Mouse (Mus musculus) hindbrain, embryonic 11.5 days (tissue): ENCODE data around the gene Soga3. TPM values are rescaled to one million over a fixed set of nuclear protein-coding genes. Genes with fewer than 3 reads are reported as not detected.

Experiments
- ATAC-seq: fragments of 200-750 bp; cut with Nextera tagmentation; 2 replicates; pipeline ENCODE4 v1.8.0; 2017; ENCODE audit warnings: mild to moderate bottlenecking, moderate TSS enrichment, moderate library complexity; ENCODE audit not compliant: low FRiP score
- DNase-seq: peaks from one replicate; pipeline ENCODE4 v3.0.0-alpha.2; 2015; ENCODE audit warnings: low spot score
- H3K27ac ChIP-seq: fragments of 300-500 bp; sonication (generic); 2 replicates; pipeline ENCODE4 v1.5.1; 2014; ENCODE audit warnings: mild to moderate bottlenecking, low read depth, low read length
- H3K27me3 ChIP-seq: fragments of 300-500 bp; sonication (generic); 2 replicates; pipeline ENCODE4 v1.6.1; 2014; ENCODE audit warnings: mild to moderate bottlenecking, low read length, moderate library complexity, mixed read lengths; ENCODE audit not compliant: control insufficient read depth, insufficient read depth
- H3K36me3 ChIP-seq: fragments of 300-500 bp; sonication (generic); 2 replicates; pipeline ENCODE4 v1.6.1; 2014; ENCODE audit warnings: mild to moderate bottlenecking, low read length, moderate library complexity, mixed read lengths; ENCODE audit not compliant: control insufficient read depth, insufficient read depth
- H3K4me1 ChIP-seq: fragments of 300-500 bp; sonication (generic); replicated peaks from 2 replicates; pipeline ENCODE4 v1.6.1; 2014; ENCODE audit warnings: low read length, mixed read lengths; ENCODE audit not compliant: control insufficient read depth, insufficient read depth
- H3K4me2 ChIP-seq: fragments of 300-500 bp; sonication (generic); replicated peaks from 2 replicates; pipeline ENCODE4 v1.6.1; 2014; ENCODE audit warnings: mild to moderate bottlenecking, low read depth, low read length
- H3K4me3 ChIP-seq: fragments of 300-500 bp; sonication (generic); 2 replicates; pipeline ENCODE4 v1.5.1; 2014; ENCODE audit warnings: low read depth, low read length
- H3K9ac ChIP-seq: fragments of 300-500 bp; sonication (generic); 2 replicates; pipeline ENCODE4 v1.6.1; 2014; ENCODE audit warnings: low read depth, low read length
- H3K9me3 ChIP-seq: fragments of 300-500 bp; sonication (generic); 2 replicates; pipeline ENCODE4 v1.6.1; 2016; ENCODE audit warnings: low read length; ENCODE audit not compliant: control insufficient read depth
- WGBS: fragments of 180-500 bp; shearing (Covaris S2); extraction: QIAGEN DNeasy Blood & Tissue Kit; methylation state at CpG from one replicate; pipeline ENCODE4 v1.1.7; 2014; 5-methylcytosine and 5-hydroxymethylcytosine counted together
- polyA plus RNA-seq: library from polyadenylated mRNA; unstranded; fragments of >200 nt; fragmentation: Nextera tagmentation; extraction: Ambion mirVana; gene quantifications from 2 replicates; pipeline ENCODE4 v1.2.1, GENCODE M21; 2014

Gene Soga3
- polyA plus RNA-seq, 1 experiment from 2014 or later, result 42.6 TPM

DNA sequence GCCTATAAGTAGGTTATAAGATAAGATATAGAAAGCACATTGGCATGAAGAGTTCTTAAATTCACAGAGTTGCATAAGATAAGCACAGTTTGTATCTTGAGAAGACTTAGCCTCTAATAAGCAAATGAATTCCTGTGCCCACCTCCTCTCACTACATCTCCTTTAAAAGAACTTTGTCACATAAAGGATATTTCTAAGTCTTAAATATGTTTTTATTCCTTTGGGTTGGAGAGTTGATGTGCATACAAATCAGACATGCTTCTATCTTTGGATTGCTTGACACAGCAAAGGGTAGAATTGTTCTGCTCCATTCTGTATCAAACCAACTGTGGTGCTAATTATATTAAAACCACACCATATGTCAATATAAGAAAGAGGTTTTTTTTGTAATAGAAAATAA, 50.1 kb downstream of the Soga3 start:
- Histone ChIP-seq H3K4me3 (no peak overlapping the region), H3K27me3 (no peaks in the 10 kb centered on the region), H3K9me3 (no peaks in the 10 kb centered on the region), H3K9ac (no peak overlapping the region), H3K4me1 (no peaks in the 10 kb centered on the region), H3K4me2 (no peak overlapping the region), H3K27ac (no peak overlapping the region), H3K36me3 (peaks cover 20% of the 10 kb centered on the region)
- ATAC-seq (no peak), DNase-seq (no peak)

DNA sequence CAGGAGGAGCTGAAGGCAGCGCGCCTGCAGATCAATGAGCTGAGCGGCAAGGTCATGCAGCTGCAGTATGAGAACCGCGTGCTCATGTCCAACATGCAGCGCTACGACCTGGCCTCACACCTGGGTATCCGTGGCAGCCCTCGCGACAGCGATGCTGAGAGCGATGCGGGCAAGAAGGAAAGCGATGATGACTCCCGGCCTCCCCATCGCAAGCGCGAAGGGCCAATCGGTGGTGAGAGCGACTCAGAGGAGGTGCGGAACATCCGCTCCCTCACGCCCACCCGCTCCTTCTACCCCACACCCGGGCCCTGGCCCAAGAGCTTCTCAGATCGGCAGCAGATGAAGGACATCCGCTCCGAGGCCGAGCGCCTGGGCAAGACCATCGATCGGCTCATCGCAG, 53.2 kb downstream of the Soga3 start:
- Histone ChIP-seq H3K9ac (no peak overlapping the region), H3K4me2 (no peak overlapping the region), H3K27me3 (no peaks in the 10 kb centered on the region), H3K27ac (no peak overlapping the region), H3K4me1 (no peaks in the 10 kb centered on the region), H3K4me3 (no peak overlapping the region), H3K36me3 (peaks cover 20% of the 10 kb centered on the region), H3K9me3 (no peaks in the 10 kb centered on the region)
- ATAC-seq, result no peak
- DNase-seq, result no peak
- 97% methylated on average over 33 of the region's 33 CpGs for WGBS

DNA sequence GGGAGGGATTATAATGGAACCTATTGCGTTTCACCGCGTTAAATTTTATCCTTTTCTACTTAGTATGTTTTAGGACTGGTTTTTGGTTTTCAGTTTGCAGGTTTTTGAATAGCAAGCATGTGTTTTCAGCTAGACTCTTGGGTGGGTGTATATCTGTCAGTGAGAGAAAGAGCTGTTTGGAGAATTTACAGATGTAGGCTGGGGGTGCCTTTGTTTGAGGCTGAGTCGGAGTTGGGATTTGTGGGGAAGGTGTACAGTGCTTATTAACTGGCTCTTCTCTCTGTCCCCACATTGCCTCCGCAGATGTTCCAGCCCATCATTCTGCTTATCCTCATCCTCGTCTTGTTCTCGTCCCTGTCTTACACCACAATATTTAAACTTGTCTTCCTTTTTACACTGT, 55.0 kb downstream of the Soga3 start, which contains the start of gene Gm49353:
Gene Gm49353, plus strand, starts transcription at position 313 of the 400 bp plus-strand sequence.
- WGBS, result 89% methylated on average over 7 of the region's 7 CpGs
- no peak for ATAC-seq

DNA sequence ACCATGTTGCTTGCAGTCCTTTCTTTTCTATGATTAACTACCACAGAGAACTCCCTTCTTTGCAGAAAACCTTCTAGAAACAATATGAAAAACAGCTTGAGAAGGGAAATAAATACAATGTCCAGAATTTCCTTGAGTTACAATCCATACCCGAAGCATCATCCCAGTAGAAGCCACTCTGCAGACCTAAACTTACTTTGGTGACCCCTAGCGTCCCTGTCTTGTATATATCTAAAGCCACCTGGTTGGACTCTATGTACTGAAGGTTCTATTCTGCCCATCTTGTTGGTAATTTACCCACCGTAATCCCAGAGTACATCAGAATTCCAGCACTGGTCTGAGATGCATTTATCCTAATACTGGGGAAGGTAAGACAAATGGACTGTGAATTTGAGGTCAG, 56.2 kb downstream of the Soga3 start:
- H3K27ac ChIP-seq, result no peak overlapping the region
- no peaks in the 10 kb centered on the region for H3K9me3 ChIP-seq
- no peak for ATAC-seq
- no peak for DNase-seq
- H3K4me2 ChIP-seq, result no peak overlapping the region
- no peaks in the 10 kb centered on the region for H3K4me1 ChIP-seq
- H3K27me3 ChIP-seq, result no peaks in the 10 kb centered on the region
- no peak overlapping the region for H3K4me3 ChIP-seq
- no peak overlapping the region for H3K9ac ChIP-seq
- peaks cover 20% of the 10 kb centered on the region for H3K36me3 ChIP-seq
- WGBS, result 81% methylated on average over 3 of the region's 3 CpGs

More for the DNA sequence above, 55.0 kb downstream of the Soga3 start, which contains the start of gene Gm49353:
- peaks cover 20% of the 10 kb centered on the region for H3K36me3 ChIP-seq
- no peaks in the 10 kb centered on the region for H3K4me1 ChIP-seq
- no peak within 1 kb of the TSS for H3K4me2 ChIP-seq
- H3K9me3 ChIP-seq, result no peaks in the 10 kb centered on the region
- DNase-seq, result no peak
- H3K4me3 ChIP-seq, result no peak within 1 kb of the TSS
- H3K27ac ChIP-seq, result no peak within 1 kb of the TSS
- no peak within 1 kb of the TSS for H3K9ac ChIP-seq
- no peaks in the 10 kb centered on the region for H3K27me3 ChIP-seq

DNA sequence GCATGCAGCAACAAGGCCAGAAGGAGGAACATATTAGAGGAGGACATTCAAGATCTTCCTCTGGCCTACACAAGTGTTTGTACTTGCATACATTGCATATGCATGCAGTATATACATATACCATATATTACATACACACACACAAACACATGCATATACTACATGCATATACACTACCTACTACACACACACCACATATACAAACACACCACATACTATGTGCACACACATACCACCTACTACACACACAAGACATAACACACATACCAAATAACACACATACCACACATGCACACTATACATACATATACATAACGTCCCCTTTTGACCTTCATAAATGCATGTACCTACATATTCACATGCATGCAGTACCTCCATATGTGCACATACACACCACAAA, 57.0 kb downstream of the Soga3 start:
- 94% methylated on average over 1 of the region's 1 CpGs for WGBS
- H3K9me3 ChIP-seq, result no peaks in the 10 kb centered on the region
- no peak overlapping the region for H3K4me2 ChIP-seq
- no peak overlapping the region for H3K9ac ChIP-seq
- peaks cover 20% of the 10 kb centered on the region for H3K36me3 ChIP-seq
- ATAC-seq (no peak; the same call in 1 of the 2 replicates), DNase-seq (no peak)
- no peaks in the 10 kb centered on the region for H3K27me3 ChIP-seq
- H3K27ac ChIP-seq, result no peak overlapping the region
- no peak overlapping the region for H3K4me3 ChIP-seq
- H3K4me1 ChIP-seq, result no peaks in the 10 kb centered on the region

DNA sequence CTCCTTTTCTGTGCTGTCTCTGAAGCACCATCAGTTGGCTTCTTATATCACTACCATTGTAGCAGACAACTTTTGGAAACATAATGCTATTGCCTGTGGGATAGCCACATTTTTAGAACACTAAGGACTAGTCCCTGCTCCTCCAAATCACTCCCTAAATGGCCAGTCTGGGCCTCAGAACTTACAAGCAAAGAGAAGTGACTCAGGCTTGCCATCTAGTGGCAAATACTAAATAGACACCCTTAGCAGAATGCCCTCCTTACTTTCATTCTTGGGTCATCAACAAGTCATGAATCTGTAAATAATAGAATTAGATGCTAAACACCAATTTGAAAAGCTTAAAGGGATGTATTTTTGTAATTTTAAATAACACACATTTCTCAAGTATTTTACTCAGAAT, 63.1 kb downstream of the Soga3 start:
- no peak overlapping the region for H3K9ac ChIP-seq
- H3K4me1 ChIP-seq, result no peaks in the 10 kb centered on the region; the same call in 1 of the 2 replicates
- no peaks in the 10 kb centered on the region for H3K27me3 ChIP-seq
- DNase-seq, result peak; percentile 70
- no peaks in the 10 kb centered on the region for H3K36me3 ChIP-seq
- H3K9me3 ChIP-seq, result no peaks in the 10 kb centered on the region
- H3K27ac ChIP-seq, result no peak overlapping the region
- H3K4me2 ChIP-seq, result no peak overlapping the region
- H3K4me3 ChIP-seq, result no peak overlapping the region
- ATAC-seq, result peak; percentile 52; the same call in 1 of the 2 replicates

DNA sequence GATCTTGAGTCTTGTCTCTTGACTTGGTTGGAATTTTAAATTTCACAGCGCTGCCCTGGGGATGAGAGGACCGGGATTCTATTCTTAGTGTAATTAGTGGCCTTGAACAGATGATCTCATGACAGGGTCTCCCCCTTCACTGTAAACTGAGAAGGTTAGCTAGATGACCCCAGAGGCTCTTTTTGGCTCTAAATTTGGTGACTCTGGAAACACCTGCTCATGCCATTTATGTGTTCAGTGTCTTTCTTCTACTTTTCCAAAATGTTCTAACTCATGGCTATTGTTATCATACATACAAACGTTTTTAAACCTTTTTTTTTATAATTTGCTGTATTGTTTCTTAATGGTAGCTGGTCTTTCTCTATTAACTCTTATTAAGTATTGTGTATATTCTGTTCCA, 65.1 kb downstream of the Soga3 start:
- 62% methylated on average over 3 of the region's 3 CpGs for WGBS
- H3K9me3 ChIP-seq, result no peaks in the 10 kb centered on the region
- no peak overlapping the region for H3K4me3 ChIP-seq
- H3K4me2 ChIP-seq, result no peak overlapping the region
- no peaks in the 10 kb centered on the region; the same call in 1 of the 2 replicates for H3K4me1 ChIP-seq
- H3K27me3 ChIP-seq, result no peaks in the 10 kb centered on the region
- DNase-seq, result no peak
- no peaks in the 10 kb centered on the region for H3K36me3 ChIP-seq
- ATAC-seq, result no peak
- no peak overlapping the region for H3K27ac ChIP-seq
- H3K9ac ChIP-seq, result no peak overlapping the region

DNA sequence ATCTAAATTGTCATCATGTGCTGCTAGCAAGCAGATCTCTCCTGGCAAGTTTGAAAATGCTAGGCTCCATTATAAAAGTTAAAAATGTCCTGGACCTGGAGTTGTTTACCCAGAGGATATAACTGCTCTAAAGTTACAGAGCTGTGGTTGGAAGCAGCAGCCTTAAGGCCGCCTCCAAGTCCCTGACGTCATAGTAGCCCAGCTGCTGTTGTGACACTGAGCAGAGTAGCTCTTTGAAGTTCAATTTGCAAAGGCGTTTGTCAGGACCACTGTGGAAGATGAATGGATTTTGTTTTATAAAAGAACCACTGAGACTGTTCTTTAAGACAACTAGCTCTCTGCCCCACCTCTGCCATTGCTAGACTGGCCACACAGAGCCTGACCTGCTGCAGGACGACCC, 67.8 kb downstream of the Soga3 start, which contains the start of gene 9330159F19Rik:
Gene 9330159F19Rik, plus strand, starts transcription at position 154 of the 400 bp plus-strand sequence.
- no peak within 1 kb of the TSS for H3K4me2 ChIP-seq
- no peak within 1 kb of the TSS for H3K4me3 ChIP-seq
- 12% methylated on average over 4 of the region's 4 CpGs for WGBS
- H3K36me3 ChIP-seq, result no peaks in the 10 kb centered on the region
- H3K4me1 ChIP-seq, result no peaks in the 10 kb centered on the region; the same call in 1 of the 2 replicates
- 0 out of 2 replicates have a peak within 1 kb of the TSS, but pooled peaks have one; percentile 47 for H3K27ac ChIP-seq
- H3K9me3 ChIP-seq, result no peaks in the 10 kb centered on the region
- no peak within 1 kb of the TSS for H3K9ac ChIP-seq
- no peaks in the 10 kb centered on the region for H3K27me3 ChIP-seq
- DNase-seq, result peak; percentile 53
- ATAC-seq, result peak; percentile 88

DNA sequence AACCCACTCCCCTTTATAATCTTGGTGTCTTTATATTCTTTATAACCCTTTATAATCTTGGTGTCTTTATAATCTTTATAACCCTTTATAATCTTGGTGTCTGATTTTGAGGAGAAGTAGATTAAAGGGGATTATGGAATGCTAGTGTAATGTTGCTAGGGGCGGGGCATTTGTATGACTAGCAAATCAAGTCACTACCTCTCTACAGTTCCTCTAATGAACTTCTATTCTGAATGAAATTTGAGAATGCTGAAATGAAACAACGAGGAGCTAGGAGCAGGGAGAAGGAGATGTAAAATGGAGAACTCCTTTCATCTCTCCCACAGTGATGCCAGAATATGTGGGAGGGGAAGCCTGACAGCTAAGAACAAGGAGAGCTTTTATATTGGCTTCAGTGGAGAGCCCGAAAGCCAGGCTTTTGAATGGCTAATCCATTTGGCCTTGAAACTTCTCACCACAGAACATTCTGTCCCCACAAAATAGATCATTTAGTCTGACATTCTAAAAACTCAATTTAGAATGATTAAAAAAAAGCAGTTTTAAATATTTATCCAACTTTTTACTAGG, 70.0 kb downstream of the Soga3 start:
- DNase-seq (no peak), ATAC-seq (no peak)
- H3K27ac ChIP-seq, result no peak overlapping the region
- H3K36me3 ChIP-seq, result no peaks in the 10 kb centered on the region
- no peaks in the 10 kb centered on the region for H3K27me3 ChIP-seq
- H3K9me3 ChIP-seq, result no peaks in the 10 kb centered on the region
- no peak overlapping the region for H3K4me2 ChIP-seq
- no peaks in the 10 kb centered on the region; the same call in 1 of the 2 replicates for H3K4me1 ChIP-seq
- WGBS, result 39% methylated on average over 3 of the region's 3 CpGs
- H3K9ac ChIP-seq, result no peak overlapping the region
- no peak overlapping the region for H3K4me3 ChIP-seq
